Mouse (Mus musculus): ENCODE data around the gene Mctp1. TPM values are rescaled to one million over a fixed set of nuclear protein-coding genes. Genes with fewer than 3 reads are reported as not detected.

Mctp1 gene
- total and polyA plus RNA-seq, 3 experiments = not detected

DNA sequence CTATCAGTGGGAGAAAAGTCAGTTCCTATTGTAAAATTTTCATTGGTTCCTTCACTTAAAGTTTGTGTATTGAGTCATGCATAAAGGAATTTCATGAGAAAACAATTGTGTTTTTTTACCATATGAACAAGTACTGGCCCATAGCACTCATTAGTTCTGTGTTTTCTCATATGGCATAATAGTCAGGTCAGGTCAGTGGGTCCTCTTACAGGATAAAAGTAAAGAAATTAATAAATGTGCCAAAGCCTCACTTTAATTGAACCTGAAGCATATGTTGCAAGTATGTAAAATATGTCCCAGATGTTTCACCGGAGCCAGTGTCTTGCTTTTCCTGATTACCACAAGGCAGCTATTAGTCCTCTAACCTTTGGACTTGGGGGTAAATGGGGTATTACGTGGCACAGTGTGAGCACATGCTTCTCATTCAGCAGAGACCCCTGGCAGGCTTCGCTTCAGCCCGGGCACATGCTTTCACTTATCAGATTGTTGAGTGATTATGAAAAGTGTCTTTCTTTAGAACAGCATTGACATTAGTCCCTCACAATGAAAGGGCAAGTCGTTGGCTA is 543.6 kb downstream of the Mctp1 start:
- Histone ChIP-seq H3K27ac (ENCODE audit: control insufficient read depth, low read depth, low read length) (no peak overlapping the region), H3K79me2 (ENCODE audit: control insufficient read depth, insufficient read depth, low read length, poor library complexity) (no peaks in the 10 kb centered on the region), H3K4me1 (ENCODE audit: control insufficient read depth in 1 of 2, insufficient read depth in 2 of 2, low read length in 2 of 2) (no peaks in the 10 kb centered on the region), H3K27me3 (ENCODE audit: control insufficient read depth in 1 of 2, insufficient read depth in 2 of 2, low read length in 2 of 2) (no peaks in the 10 kb centered on the region), H3K36me3 (ENCODE audit: control insufficient read depth in 1 of 2, insufficient read depth in 2 of 2, low read length in 2 of 2) (no peaks in the 10 kb centered on the region), H3K9me3 (replicated peaks; ENCODE audit: insufficient read depth, low read length) (no peaks in the 10 kb centered on the region), H3K9ac (ENCODE audit: control insufficient read depth, low read depth, low read length, poor library complexity, severe bottlenecking) (no peak overlapping the region), H3K4me3 (ENCODE audit: control insufficient read depth in 1 of 2, insufficient read depth in 1 of 2, low read depth in 2 of 2, low read length in 2 of 2) (no peak overlapping the region)
- TF ChIP-seq ZMIZ1 (IDR thresholded peaks at IDR 0.05; ENCODE audit: low read depth, low read length) (no peak), USF2 (IDR thresholded peaks at IDR 0.05; ENCODE audit: borderline replicate concordance in 1 of 2, insufficient read depth in 1 of 2, low read depth in 1 of 2, low read length in 2 of 2) (no peak), GABPA (IDR thresholded peaks at IDR 0.05; ENCODE audit: low read depth, low read length) (no peak), E2F4 (IDR thresholded peaks at IDR 0.05; ENCODE audit: borderline replicate concordance, low read depth, low read length) (no peak), TAL1 (IDR thresholded peaks at IDR 0.05; ENCODE audit: low read length) (no peak), RCOR1 (IDR thresholded peaks at IDR 0.05; ENCODE audit: low read depth, low read length) (no peak), MAX (IDR thresholded peaks at IDR 0.05; ENCODE audit: low read length) (no peak), UBTF (IDR thresholded peaks at IDR 0.05; ENCODE audit: borderline replicate concordance, insufficient read depth, low read depth, low read length) (no peak), MAFK (IDR thresholded peaks at IDR 0.05; ENCODE audit: borderline replicate concordance, low read depth, low read length) (no peak)
- DNase-seq (ENCODE audit: low read depth, low spot score) = no peak

DNA sequence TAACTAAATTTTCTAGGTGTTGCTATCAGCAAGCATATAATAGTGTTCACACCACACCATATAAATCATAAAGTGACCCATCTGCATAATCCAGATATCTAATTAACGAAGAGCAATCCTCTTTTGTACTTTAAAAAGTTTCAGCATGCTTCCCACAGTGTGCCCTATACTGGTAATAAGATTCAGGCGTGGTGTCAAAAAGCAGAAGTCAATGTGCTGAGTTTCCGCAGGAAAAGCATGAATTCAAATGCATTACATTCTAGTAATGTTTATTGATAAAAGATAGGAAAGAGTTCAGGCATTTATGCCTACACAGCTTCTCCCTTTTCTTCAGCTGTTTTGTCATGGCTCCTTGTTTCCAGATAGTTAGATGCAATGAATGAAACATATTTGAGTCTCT is 544.8 kb downstream of the Mctp1 start:
- H3K36me3 ChIP-seq (ENCODE audit: control insufficient read depth in 1 of 2, insufficient read depth in 2 of 2, low read length in 2 of 2) = no peaks in the 10 kb centered on the region
- no peak overlapping the region for H3K4me3 ChIP-seq (ENCODE audit: control insufficient read depth in 1 of 2, insufficient read depth in 1 of 2, low read depth in 2 of 2, low read length in 2 of 2)
- no peak overlapping the region for H3K27ac ChIP-seq (ENCODE audit: control insufficient read depth, low read depth, low read length)
- H3K4me1 ChIP-seq (ENCODE audit: control insufficient read depth in 1 of 2, insufficient read depth in 2 of 2, low read length in 2 of 2) = no peaks in the 10 kb centered on the region
- DNase-seq (ENCODE audit: low read depth, low spot score) = peak; percentile 5
- no peak for TF ChIP-seq SMC3 (IDR thresholded peaks at IDR 0.05; ENCODE audit: low read depth, low read length)
- TF ChIP-seq RCOR1 (IDR thresholded peaks at IDR 0.05; ENCODE audit: low read depth, low read length) = no peak
- TF ChIP-seq HCFC1 (IDR thresholded peaks at IDR 0.05; ENCODE audit: low read depth, low read length) = no peak
- no peak for TF ChIP-seq NELFE (IDR thresholded peaks at IDR 0.05; ENCODE audit: low read depth, low read length)
- no peak for TF ChIP-seq MXI1 (IDR thresholded peaks at IDR 0.05; ENCODE audit: low read depth, low read length)
- no peak for TF ChIP-seq CTCF (IDR thresholded peaks at IDR 0.05 in 2 of 3, conservative IDR thresholded peaks at IDR 0.05 in 1 of 3; ENCODE audit: control insufficient read depth in 1 of 3, insufficient read depth in 1 of 3, low read depth in 2 of 3, low read length in 3 of 3, poor library complexity in 1 of 3, severe bottlenecking in 1 of 3)
- TF ChIP-seq MYC (IDR thresholded peaks at IDR 0.05; ENCODE audit: low read depth, low read length) = no peak
- TF ChIP-seq ZKSCAN1 (IDR thresholded peaks at IDR 0.05; ENCODE audit: low read depth, low read length) = no peak
- TF ChIP-seq TAL1 (IDR thresholded peaks at IDR 0.05; ENCODE audit: low read length) = no peak
- no peak for TF ChIP-seq EP300 (IDR thresholded peaks at IDR 0.05; ENCODE audit: low read depth in 1 of 2, low read length in 2 of 2)
- no peak for TF ChIP-seq NRF1 (IDR thresholded peaks at IDR 0.05; ENCODE audit: insufficient read depth, low read depth, low read length, poor library complexity, severe bottlenecking)
- no peak for TF ChIP-seq MAZ (IDR thresholded peaks at IDR 0.05; ENCODE audit: low read depth, low read length)
- TF ChIP-seq UBTF (IDR thresholded peaks at IDR 0.05; ENCODE audit: borderline replicate concordance, insufficient read depth, low read depth, low read length) = no peak
- no peak for TF ChIP-seq TBP (IDR thresholded peaks at IDR 0.05; ENCODE audit: low read depth, low read length)
- no peak for TF ChIP-seq MAFK (IDR thresholded peaks at IDR 0.05; ENCODE audit: borderline replicate concordance, low read depth, low read length)
- TF ChIP-seq CHD1 (IDR thresholded peaks at IDR 0.05; ENCODE audit: low read depth, low read length) = no peak
- TF ChIP-seq E2F4 (IDR thresholded peaks at IDR 0.05; ENCODE audit: borderline replicate concordance, low read depth, low read length) = no peak
- H3K27me3 ChIP-seq (ENCODE audit: control insufficient read depth in 1 of 2, insufficient read depth in 2 of 2, low read length in 2 of 2) = no peaks in the 10 kb centered on the region
- no peaks in the 10 kb centered on the region for H3K9me3 ChIP-seq (replicated peaks; ENCODE audit: insufficient read depth, low read length)
- H3K79me2 ChIP-seq (ENCODE audit: control insufficient read depth, insufficient read depth, low read length, poor library complexity) = no peaks in the 10 kb centered on the region
- no peak overlapping the region for H3K9ac ChIP-seq (ENCODE audit: control insufficient read depth, low read depth, low read length, poor library complexity, severe bottlenecking)
